Mouse (Mus musculus) ovary, adult 18-20 months (tissue): ENCODE data around the gene Zkscan2.

Experiments used
- DNase-seq: peaks from one replicate; pipeline ENCODE4 v3.0.0; 2022; ENCODE audit warnings: low spot score, mixed read lengths

Zkscan2 gene

DNA sequence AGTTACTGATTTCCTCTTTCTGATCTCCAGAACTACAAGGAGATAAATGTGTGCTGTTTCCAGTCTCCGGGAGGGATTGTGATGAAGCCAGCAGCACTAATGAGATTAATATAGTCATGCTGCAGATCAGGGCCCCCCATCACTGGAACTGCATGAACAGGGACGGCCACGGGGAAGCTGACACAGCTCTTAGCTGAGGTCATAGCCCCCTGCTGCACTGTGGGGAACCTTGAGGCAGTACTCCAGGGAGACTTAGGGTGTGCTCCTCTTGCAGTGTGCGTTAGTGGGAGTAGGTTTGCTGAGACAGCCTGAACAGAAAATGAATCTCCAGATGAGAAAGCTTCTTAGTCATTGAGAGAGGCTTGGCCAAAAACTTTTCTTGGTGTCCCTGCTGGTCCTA is 69.0 kb downstream of the Zkscan2 start:
- no peak for DNase-seq

DNA sequence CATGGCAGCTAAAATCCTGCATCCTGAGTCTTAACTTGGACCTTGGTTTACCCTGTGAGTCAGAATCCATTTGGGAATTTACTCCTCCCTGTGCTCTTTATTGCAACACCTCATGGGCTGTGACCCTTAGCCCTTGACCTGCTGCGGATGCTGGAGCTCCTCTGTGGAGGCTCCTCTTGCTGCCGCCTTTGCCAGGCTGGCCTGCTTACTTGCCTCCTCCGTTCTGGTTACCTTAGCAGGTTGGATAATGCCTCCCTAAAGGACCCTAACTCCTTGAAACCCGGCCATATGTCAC is 69.9 kb downstream of the Zkscan2 start:
- DNase-seq = no peak

- DNase-seq = no peak
Measured at GRCm38 (mm10) chr7:123429624-123430410, 70.4 kb downstream of the Zkscan2 start.
